Mouse (Mus musculus) liver, embryonic 11.5 days (tissue): ENCODE measurements at regions not wholly inside any gene's neighbourhood (a gene's known extent, or its start where the extent isn't known, plus 50 kb on each side); places are given as distances from the start of the nearest gene placed in this dataset.

Experiments used
- ATAC-seq: fragments of 200-750 bp; cut with Nextera tagmentation; replicated peaks from 2 replicates; pipeline ENCODE4 v1.8.0; 2017; ENCODE audit warnings: moderate number of reproducible peaks, mild to moderate bottlenecking, moderate TSS enrichment, moderate library complexity; ENCODE audit not compliant: low FRiP score
- DNase-seq: peaks from one replicate; pipeline ENCODE4 v3.0.0-alpha.2; 2017; ENCODE audit warnings: low spot score
- H3K27ac ChIP-seq: fragments of 300-500 bp; sonication (generic); 2 replicates; pipeline ENCODE4 v1.5.1; 2014; ENCODE audit warnings: mild to moderate bottlenecking, low read depth, low read length, control low read depth
- H3K27me3 ChIP-seq: fragments of 300-500 bp; sonication (generic); replicated peaks from 2 replicates; pipeline ENCODE4 v1.6.1; 2014; ENCODE audit warnings: low read length, mixed read lengths; ENCODE audit not compliant: control insufficient read depth, insufficient read depth
- H3K36me3 ChIP-seq: fragments of 300-500 bp; sonication (generic); 2 replicates; pipeline ENCODE4 v1.6.1; 2014; ENCODE audit warnings: mild to moderate bottlenecking, low read length, moderate library complexity, mixed read lengths; ENCODE audit not compliant: control insufficient read depth, insufficient read depth
- H3K4me1 ChIP-seq: fragments of 300-500 bp; sonication (generic); replicated peaks from 2 replicates; pipeline ENCODE4 v1.6.1; 2014; ENCODE audit warnings: low read length, mixed read lengths; ENCODE audit not compliant: control insufficient read depth, insufficient read depth
- H3K4me2 ChIP-seq: fragments of 300-500 bp; sonication (generic); 2 replicates; pipeline ENCODE4 v1.6.1; 2014; ENCODE audit warnings: mild to moderate bottlenecking, control low read depth, moderate library complexity
- H3K4me3 ChIP-seq: fragments of 300-500 bp; sonication (generic); 2 replicates; pipeline ENCODE4 v1.5.1; 2014; ENCODE audit warnings: low read depth, low read length, control low read depth
- H3K9ac ChIP-seq: fragments of 300-500 bp; sonication (generic); 2 replicates; pipeline ENCODE4 v1.6.1; 2014; ENCODE audit warnings: low read depth, low read length, control low read depth
- H3K9me3 ChIP-seq: fragments of 300-500 bp; sonication (generic); 2 replicates; pipeline ENCODE4 v1.6.1; 2016; ENCODE audit warnings: low read length, inconsistent platforms, mixed read lengths; ENCODE audit not compliant: control insufficient read depth
- whole genome bisulfite sequencing: fragments of 180-500 bp; shearing (Covaris S2); extraction: QIAGEN DNeasy Blood & Tissue Kit; methylation state at CpG from one replicate; pipeline ENCODE4 v1.1.7; 2014; 5-methylcytosine and 5-hydroxymethylcytosine counted together

GRCm38 (mm10) chr16:42651904-42652732 is 223.6 kb upstream of the Zbtb20 start:
- no peak overlapping the region for H3K27ac ChIP-seq
- no peaks in the 10 kb centered on the region for H3K27me3 ChIP-seq
- no peak overlapping the region for H3K9ac ChIP-seq
- no peaks in the 10 kb centered on the region; the same call in 1 of the 2 replicates for H3K9me3 ChIP-seq
- DNase-seq (no peak), ATAC-seq (no peak)
- no peak overlapping the region for H3K4me3 ChIP-seq
- WGBS, result 78% methylated on average over 10 of the region's 10 CpGs
- no peaks in the 10 kb centered on the region for H3K4me1 ChIP-seq
- H3K36me3 ChIP-seq, result no peaks in the 10 kb centered on the region
- H3K4me2 ChIP-seq, result no peak overlapping the region

- no peak for DNase-seq
Observed at GRCm38 (mm10) chr16:42649767-42650166, 225.9 kb upstream of the Zbtb20 start.

DNA sequence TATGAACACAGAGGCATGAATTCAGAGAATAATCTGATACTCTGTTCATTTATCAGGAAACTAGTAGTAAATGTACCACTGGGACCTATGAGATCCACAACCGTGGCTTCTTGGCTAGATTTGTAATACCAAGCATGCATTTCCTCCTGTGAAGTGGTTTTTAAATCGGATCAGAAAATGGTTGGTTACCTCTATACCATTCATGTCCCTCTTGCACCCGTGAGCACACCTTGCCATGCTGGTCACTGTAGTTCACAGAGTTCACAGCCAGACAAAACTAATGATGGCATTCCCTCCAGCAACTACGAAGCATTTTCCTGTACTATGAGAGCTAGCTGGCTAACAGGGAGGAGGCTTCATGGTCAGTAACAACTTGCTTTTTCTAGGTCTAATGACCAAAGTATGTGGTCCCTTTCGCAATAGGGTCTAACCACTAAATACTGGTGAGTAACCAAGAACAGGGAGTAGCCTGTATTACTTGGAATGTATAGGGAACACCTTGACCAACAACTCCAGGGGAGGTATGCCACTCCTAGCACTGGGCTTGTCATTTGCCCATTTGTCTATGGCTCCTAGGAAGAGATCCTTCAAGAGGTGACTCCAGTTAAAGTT is 227.0 kb upstream of the Zbtb20 start:
- WGBS, result 81% methylated on average over 5 of the region's 5 CpGs
- H3K9ac ChIP-seq, result no peak overlapping the region
- no peaks in the 10 kb centered on the region for H3K36me3 ChIP-seq
- H3K4me3 ChIP-seq, result no peak overlapping the region
- no peaks in the 10 kb centered on the region for H3K9me3 ChIP-seq
- ATAC-seq, result no peak
- H3K27me3 ChIP-seq, result no peaks in the 10 kb centered on the region
- no peaks in the 10 kb centered on the region for H3K4me1 ChIP-seq
- H3K27ac ChIP-seq, result no peak overlapping the region
- no peak overlapping the region for H3K4me2 ChIP-seq
- DNase-seq, result no peak

More at GRCm38 (mm10) chr16:42649767-42650166, 225.9 kb upstream of the Zbtb20 start:
- no peak overlapping the region for H3K9ac ChIP-seq
- H3K9me3 ChIP-seq, result no peaks in the 10 kb centered on the region; the same call in 1 of the 2 replicates
- 72% methylated on average over 5 of the region's 5 CpGs for WGBS
- H3K27ac ChIP-seq, result no peak overlapping the region
- ATAC-seq, result no peak
- H3K4me1 ChIP-seq, result no peaks in the 10 kb centered on the region
- no peak overlapping the region for H3K4me2 ChIP-seq
- no peak overlapping the region for H3K4me3 ChIP-seq
- H3K27me3 ChIP-seq, result no peaks in the 10 kb centered on the region
- H3K36me3 ChIP-seq, result no peaks in the 10 kb centered on the region

DNA sequence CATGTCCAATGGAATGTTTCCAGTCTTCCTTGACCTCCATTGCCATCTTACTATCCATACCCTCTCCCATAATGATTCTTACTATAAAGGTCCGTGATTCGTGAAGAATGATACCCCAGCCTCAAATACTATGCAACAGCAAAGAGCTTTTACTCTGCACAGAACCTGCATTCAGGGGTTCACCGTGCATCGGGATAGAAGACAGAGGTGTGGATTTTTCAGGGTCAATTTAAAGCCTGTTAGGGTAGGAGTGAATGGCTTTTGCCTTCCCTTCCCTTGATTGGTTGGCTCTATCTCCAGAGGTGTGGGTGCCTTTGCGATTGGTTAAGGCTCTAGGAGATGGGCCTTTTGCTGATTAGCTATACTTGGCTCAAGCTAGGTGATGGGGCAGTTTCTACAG is 227.9 kb upstream of the Zbtb20 start:
- no peak for DNase-seq

GRCm38 (mm10) chr16:42635766-42636165 is 239.9 kb upstream of the Zbtb20 start:
- Histone ChIP-seq H3K27me3 (no peaks in the 10 kb centered on the region), H3K9me3 (no peaks in the 10 kb centered on the region), H3K4me2 (no peak overlapping the region), H3K36me3 (no peaks in the 10 kb centered on the region), H3K4me3 (no peak overlapping the region), H3K4me1 (no peaks in the 10 kb centered on the region), H3K9ac (no peak overlapping the region), H3K27ac (no peak overlapping the region)
- WGBS, result 62% methylated on average over 3 of the region's 3 CpGs
- ATAC-seq (no peak), DNase-seq (no peak)

More for the DNA sequence above, 227.9 kb upstream of the Zbtb20 start:
- H3K27me3 ChIP-seq, result no peaks in the 10 kb centered on the region
- H3K4me2 ChIP-seq, result no peak overlapping the region
- H3K9me3 ChIP-seq, result no peaks in the 10 kb centered on the region
- ATAC-seq, result no peak
- no peaks in the 10 kb centered on the region for H3K4me1 ChIP-seq
- H3K36me3 ChIP-seq, result no peaks in the 10 kb centered on the region
- no peak overlapping the region for H3K4me3 ChIP-seq
- H3K27ac ChIP-seq, result no peak overlapping the region
- no peak overlapping the region for H3K9ac ChIP-seq
- WGBS, result 91% methylated on average over 5 of the region's 5 CpGs

DNA sequence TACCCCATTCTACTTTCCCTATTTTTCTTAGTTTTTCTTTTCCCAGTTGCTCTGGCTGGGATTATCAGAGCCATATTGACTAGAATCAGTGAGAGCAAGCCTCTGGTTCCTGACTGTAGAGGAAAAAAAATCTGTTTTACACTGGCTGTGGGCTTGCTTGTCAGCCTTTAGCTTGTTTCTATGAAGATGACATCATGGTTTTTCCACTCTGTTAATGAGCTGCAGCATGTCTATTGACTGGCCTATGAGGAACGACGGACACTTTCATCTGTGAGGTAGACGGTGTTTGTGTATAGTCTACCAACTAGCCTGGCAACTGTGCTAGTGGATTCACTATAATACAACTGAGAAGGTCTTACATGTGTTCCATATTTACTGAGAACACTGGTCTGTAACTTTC is 248.0 kb upstream of the Zbtb20 start:
- no peaks in the 10 kb centered on the region for H3K36me3 ChIP-seq
- no peak for DNase-seq
- no peak for ATAC-seq
- no peak overlapping the region for H3K27ac ChIP-seq
- H3K27me3 ChIP-seq, result no peaks in the 10 kb centered on the region
- no peaks in the 10 kb centered on the region for H3K4me1 ChIP-seq
- no peak overlapping the region for H3K9ac ChIP-seq
- H3K4me2 ChIP-seq, result no peak overlapping the region
- H3K4me3 ChIP-seq, result no peak overlapping the region
- H3K9me3 ChIP-seq, result no peaks in the 10 kb centered on the region
- WGBS, result 81% methylated on average over 3 of the region's 3 CpGs

- Histone ChIP-seq H3K36me3 (no peaks in the 10 kb centered on the region), H3K4me3 (no peak overlapping the region), H3K4me2 (no peak overlapping the region), H3K9ac (no peak overlapping the region), H3K4me1 (no peaks in the 10 kb centered on the region), H3K27me3 (no peaks in the 10 kb centered on the region), H3K9me3 (no peaks in the 10 kb centered on the region), H3K27ac (no peak overlapping the region)
- ATAC-seq (no peak), DNase-seq (no peak)
- WGBS, result 68% methylated on average over 3 of the region's 3 CpGs
Observed at GRCm38 (mm10) chr16:42615920-42616319, 259.8 kb upstream of the Zbtb20 start.

DNA sequence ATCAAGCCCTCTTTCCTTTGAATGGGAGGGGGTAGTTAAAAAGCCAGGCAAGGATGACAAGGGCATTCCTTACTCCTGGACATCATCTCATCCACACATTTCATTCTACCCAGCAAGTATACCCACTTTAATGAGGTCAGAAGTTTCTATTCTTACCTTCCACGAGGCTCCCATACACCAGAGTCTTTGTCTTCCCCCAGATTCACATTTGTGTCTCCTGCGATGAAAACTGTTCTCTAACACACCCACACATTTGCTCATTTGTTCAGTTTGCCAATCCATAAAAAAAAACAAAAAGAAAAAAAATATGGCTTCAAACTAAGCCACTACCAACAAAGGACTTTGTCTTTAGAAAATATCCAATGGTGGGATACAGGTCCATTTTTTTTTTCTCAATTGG is 263.7 kb upstream of the Zbtb20 start:
- Histone ChIP-seq H3K4me2 (no peak overlapping the region), H3K36me3 (no peaks in the 10 kb centered on the region), H3K4me3 (no peak overlapping the region), H3K9ac (no peak overlapping the region), H3K9me3 (no peaks in the 10 kb centered on the region), H3K27ac (no peak overlapping the region), H3K4me1 (no peaks in the 10 kb centered on the region), H3K27me3 (no peaks in the 10 kb centered on the region)
- 80% methylated on average over 2 of the region's 2 CpGs for WGBS
- no peak for DNase-seq
- ATAC-seq, result no peak

DNA sequence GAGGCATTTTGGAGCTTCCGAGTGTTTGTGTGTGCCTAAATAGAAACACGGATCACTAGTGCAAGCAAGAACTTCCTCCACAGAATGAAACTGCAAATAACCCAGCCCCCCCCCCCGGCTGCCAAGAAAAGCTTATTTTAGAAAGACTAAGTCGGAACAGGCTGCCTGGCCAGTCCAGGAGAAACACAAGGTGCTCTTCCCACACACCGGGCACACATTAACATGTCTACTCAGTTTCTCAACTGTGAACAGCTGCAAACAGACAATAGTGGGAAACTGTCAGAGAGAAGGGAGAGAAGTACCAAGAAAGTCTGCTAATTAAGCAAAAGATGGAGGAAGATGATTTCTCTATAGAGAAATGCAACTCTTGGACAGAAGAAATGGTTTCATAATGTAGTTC is 267.3 kb upstream of the Zbtb20 start:
- H3K27me3 ChIP-seq, result no peaks in the 10 kb centered on the region
- 70% methylated on average over 5 of the region's 5 CpGs for WGBS
- H3K4me3 ChIP-seq, result no peak overlapping the region
- H3K27ac ChIP-seq, result no peak overlapping the region
- no peak overlapping the region for H3K4me2 ChIP-seq
- H3K9ac ChIP-seq, result no peak overlapping the region
- no peak for ATAC-seq
- H3K9me3 ChIP-seq, result no peaks in the 10 kb centered on the region
- no peaks in the 10 kb centered on the region for H3K4me1 ChIP-seq
- no peaks in the 10 kb centered on the region for H3K36me3 ChIP-seq
- DNase-seq, result no peak
